Mouse (Mus musculus): ENCODE measurements around the gene Megf8.

Gene Megf8

GRCm38 (mm10) chr7:25303003-25303684 is 13.8 kb upstream of the Megf8 start:
- Histone ChIP-seq H3K27me3 (ENCODE audit: control insufficient read depth, insufficient read depth, low read length, poor library complexity, severe bottlenecking) (no peaks in the 10 kb centered on the region), H3K36me3 (ENCODE audit: control insufficient read depth, insufficient read depth, low read length, poor library complexity, severe bottlenecking) (no peaks in the 10 kb centered on the region)
- DNase-seq (ENCODE audit: low read depth, low spot score) = no peak

- no peaks in the 10 kb centered on the region for H3K27me3 ChIP-seq (ENCODE audit: control insufficient read depth, insufficient read depth, low read length, poor library complexity, severe bottlenecking)
- no peak for DNase-seq (ENCODE audit: low read depth, low spot score)
Observed at GRCm38 (mm10) chr7:25303685-25304006, 13.3 kb upstream of the Megf8 start.

GRCm38 (mm10) chr7:25305481-25305880 is 11.5 kb upstream of the Megf8 start:
- DNase-seq (ENCODE audit: low read depth, low spot score) = no peak
- Histone ChIP-seq H3K36me3 (ENCODE audit: control insufficient read depth, insufficient read depth, low read length, poor library complexity, severe bottlenecking) (no peaks in the 10 kb centered on the region), H3K27me3 (ENCODE audit: control insufficient read depth, insufficient read depth, low read length, poor library complexity, severe bottlenecking) (no peaks in the 10 kb centered on the region)

More at GRCm38 (mm10) chr7:25303685-25304006, 13.3 kb upstream of the Megf8 start:
- no peaks in the 10 kb centered on the region for H3K36me3 ChIP-seq (ENCODE audit: control insufficient read depth, insufficient read depth, low read length, poor library complexity, severe bottlenecking)

GRCm38 (mm10) chr7:25305956-25306613 is 10.9 kb upstream of the Megf8 start, which contains the start of gene Tmem145:
Tmem145 (plus strand) TSS chr7:25306106.
- Histone ChIP-seq H3K36me3 (ENCODE audit: control insufficient read depth, insufficient read depth, low read length, poor library complexity, severe bottlenecking) (no peaks in the 10 kb centered on the region), H3K27me3 (ENCODE audit: control insufficient read depth, insufficient read depth, low read length, poor library complexity, severe bottlenecking) (no peaks in the 10 kb centered on the region)
- peak; percentile 66 for DNase-seq (ENCODE audit: low read depth, low spot score)

- DNase-seq (ENCODE audit: low read depth, low spot score) = no peak
- Histone ChIP-seq H3K36me3 (ENCODE audit: control insufficient read depth, insufficient read depth, low read length, poor library complexity, severe bottlenecking) (no peaks in the 10 kb centered on the region), H3K27me3 (ENCODE audit: control insufficient read depth, insufficient read depth, low read length, poor library complexity, severe bottlenecking) (no peaks in the 10 kb centered on the region)
Observed at GRCm38 (mm10) chr7:25306614-25306996, 10.4 kb upstream of the Megf8 start.

- no peak for DNase-seq (ENCODE audit: low read depth, low spot score)
- no peaks in the 10 kb centered on the region for H3K27me3 ChIP-seq (ENCODE audit: control insufficient read depth, insufficient read depth, low read length, poor library complexity, severe bottlenecking)
- H3K36me3 ChIP-seq (ENCODE audit: control insufficient read depth, insufficient read depth, low read length, poor library complexity, severe bottlenecking) = no peaks in the 10 kb centered on the region
Observed at GRCm38 (mm10) chr7:25308702-25309318, 8.2 kb upstream of the Megf8 start.

- no peaks in the 10 kb centered on the region for H3K27me3 ChIP-seq (ENCODE audit: control insufficient read depth, insufficient read depth, low read length, poor library complexity, severe bottlenecking)
- no peaks in the 10 kb centered on the region for H3K36me3 ChIP-seq (ENCODE audit: control insufficient read depth, insufficient read depth, low read length, poor library complexity, severe bottlenecking)
- no peak for DNase-seq (ENCODE audit: low read depth, low spot score)
Observed at GRCm38 (mm10) chr7:25309425-25309824, 7.5 kb upstream of the Megf8 start.

- DNase-seq (ENCODE audit: low read depth, low spot score) = no peak
- Histone ChIP-seq H3K36me3 (ENCODE audit: control insufficient read depth, insufficient read depth, low read length, poor library complexity, severe bottlenecking) (no peaks in the 10 kb centered on the region), H3K27me3 (ENCODE audit: control insufficient read depth, insufficient read depth, low read length, poor library complexity, severe bottlenecking) (peaks cover 5% of the 10 kb centered on the region)
Observed at GRCm38 (mm10) chr7:25311193-25311592, 5.8 kb upstream of the Megf8 start.

GRCm38 (mm10) chr7:25313325-25313724 is 3.6 kb upstream of the Megf8 start:
- Histone ChIP-seq H3K36me3 (ENCODE audit: control insufficient read depth, insufficient read depth, low read length, poor library complexity, severe bottlenecking) (no peaks in the 10 kb centered on the region), H3K27me3 (ENCODE audit: control insufficient read depth, insufficient read depth, low read length, poor library complexity, severe bottlenecking) (peaks cover 5% of the 10 kb centered on the region)
- no peak for DNase-seq (ENCODE audit: low read depth, low spot score)

- H3K36me3 ChIP-seq (ENCODE audit: control insufficient read depth, insufficient read depth, low read length, poor library complexity, severe bottlenecking) = no peaks in the 10 kb centered on the region
- DNase-seq (ENCODE audit: low read depth, low spot score) = peak; percentile 50
- H3K27me3 ChIP-seq (ENCODE audit: control insufficient read depth, insufficient read depth, low read length, poor library complexity, severe bottlenecking) = peaks cover 5% of the 10 kb centered on the region
Observed at GRCm38 (mm10) chr7:25314606-25315305, 2.2 kb upstream of the Megf8 start.

- DNase-seq (ENCODE audit: low read depth, low spot score) = peak; percentile 34
- H3K27me3 ChIP-seq (ENCODE audit: control insufficient read depth, insufficient read depth, low read length, poor library complexity, severe bottlenecking) = peaks cover 5% of the 10 kb centered on the region
Observed at GRCm38 (mm10) chr7:25315306-25316041, 1.5 kb upstream of the Megf8 start.

GRCm38 (mm10) chr7:25317446-25317999 is 559 bp downstream of the Megf8 start:
- DNase-seq (ENCODE audit: low read depth, low spot score) = no peak
- H3K27me3 ChIP-seq (ENCODE audit: control insufficient read depth, insufficient read depth, low read length, poor library complexity, severe bottlenecking) = peaks cover 5% of the 10 kb centered on the region
- H3K36me3 ChIP-seq (ENCODE audit: control insufficient read depth, insufficient read depth, low read length, poor library complexity, severe bottlenecking) = no peaks in the 10 kb centered on the region

More at GRCm38 (mm10) chr7:25315306-25316041, 1.5 kb upstream of the Megf8 start:
- no peaks in the 10 kb centered on the region for H3K36me3 ChIP-seq (ENCODE audit: control insufficient read depth, insufficient read depth, low read length, poor library complexity, severe bottlenecking)

GRCm38 (mm10) chr7:25322058-25322484 is 5.1 kb downstream of the Megf8 start:
- DNase-seq (ENCODE audit: low read depth, low spot score) = no peak
- no peaks in the 10 kb centered on the region for H3K27me3 ChIP-seq (ENCODE audit: control insufficient read depth, insufficient read depth, low read length, poor library complexity, severe bottlenecking)
- H3K36me3 ChIP-seq (ENCODE audit: control insufficient read depth, insufficient read depth, low read length, poor library complexity, severe bottlenecking) = no peaks in the 10 kb centered on the region

GRCm38 (mm10) chr7:25323219-25323618 is 6.3 kb downstream of the Megf8 start:
- Histone ChIP-seq H3K27me3 (ENCODE audit: control insufficient read depth, insufficient read depth, low read length, poor library complexity, severe bottlenecking) (no peaks in the 10 kb centered on the region), H3K36me3 (ENCODE audit: control insufficient read depth, insufficient read depth, low read length, poor library complexity, severe bottlenecking) (no peaks in the 10 kb centered on the region)
- DNase-seq (ENCODE audit: low read depth, low spot score) = no peak

All from splenic B cell, adult 2 months (primary cell).